Mouse (Mus musculus) limb, embryonic 11.5 days (tissue): ENCODE data around the gene Rps5. TPM values are rescaled to one million over a fixed set of nuclear protein-coding genes. Genes with fewer than 3 reads are reported as not detected.
"Not testable (repeated sequence)": the region's sequence is repeated elsewhere in the genome, so short reads cannot be mapped to it uniquely, and the experiment has no call there.

ENCODE experiments used
- ATAC-seq: fragments of 200-750 bp; cut with Nextera tagmentation; 2 replicates; pipeline ENCODE4 v1.8.0; 2017; ENCODE audit warnings: low read depth; ENCODE audit not compliant: insufficient number of reproducible peaks, low FRiP score, low TSS enrichment
- DNase-seq: peaks from one replicate; pipeline ENCODE4 v3.0.0-alpha.2; 2015; ENCODE audit warnings: low spot score
- H3K27ac ChIP-seq: fragments of 300-500 bp; sonication (generic); replicated peaks from 2 replicates; pipeline ENCODE4 v1.5.1; 2014; ENCODE audit warnings: low read depth, mild to moderate bottlenecking, low read length
- H3K27me3 ChIP-seq: fragments of 300-500 bp; sonication (generic); 2 replicates; pipeline ENCODE4 v1.6.1; 2014; ENCODE audit warnings: mild to moderate bottlenecking, low read length, mixed read lengths; ENCODE audit not compliant: control insufficient read depth, insufficient read depth
- H3K36me3 ChIP-seq: fragments of 300-500 bp; sonication (generic); 2 replicates; pipeline ENCODE4 v1.6.1; 2014; ENCODE audit warnings: mild to moderate bottlenecking, low read length, moderate library complexity, mixed read lengths; ENCODE audit not compliant: control insufficient read depth, insufficient read depth
- H3K4me1 ChIP-seq: fragments of 300-500 bp; sonication (generic); 2 replicates; pipeline ENCODE4 v1.6.1; 2014; ENCODE audit warnings: low read length, mixed read lengths; ENCODE audit not compliant: control insufficient read depth, insufficient read depth
- H3K4me2 ChIP-seq: fragments of 300-500 bp; sonication (generic); 2 replicates; pipeline ENCODE4 v1.6.1; 2014; ENCODE audit warnings: low read depth, mild to moderate bottlenecking, moderate library complexity; ENCODE audit not compliant: severe bottlenecking
- H3K4me3 ChIP-seq: fragments of 300-500 bp; sonication (generic); 2 replicates; pipeline ENCODE4 v1.5.1; 2014; ENCODE audit warnings: low read depth, low read length
- H3K9ac ChIP-seq: fragments of 300-500 bp; sonication (generic); 2 replicates; pipeline ENCODE4 v1.6.1; 2014; ENCODE audit warnings: mild to moderate bottlenecking, low read length
- H3K9me3 ChIP-seq: fragments of 300-500 bp; sonication (generic); 2 replicates; pipeline ENCODE4 v1.6.1; 2016; ENCODE audit warnings: low read length; ENCODE audit not compliant: control insufficient read depth
- WGBS: fragments of 180-500 bp; shearing (Covaris S2); extraction: QIAGEN DNeasy Blood & Tissue Kit; methylation state at CpG from one replicate; pipeline ENCODE4 v1.1.7; 2014; 5-methylcytosine and 5-hydroxymethylcytosine counted together
- polyA plus RNA-seq: library from polyadenylated mRNA; unstranded; fragments of >200 nt; fragmentation: Nextera tagmentation; extraction: Ambion mirVana; gene quantifications from 2 replicates; pipeline ENCODE4 v1.2.1, GENCODE M21; 2014

The Rps5 gene
- 1,067 and 1,071 TPM in 2 replicates for polyA plus RNA-seq

DNA sequence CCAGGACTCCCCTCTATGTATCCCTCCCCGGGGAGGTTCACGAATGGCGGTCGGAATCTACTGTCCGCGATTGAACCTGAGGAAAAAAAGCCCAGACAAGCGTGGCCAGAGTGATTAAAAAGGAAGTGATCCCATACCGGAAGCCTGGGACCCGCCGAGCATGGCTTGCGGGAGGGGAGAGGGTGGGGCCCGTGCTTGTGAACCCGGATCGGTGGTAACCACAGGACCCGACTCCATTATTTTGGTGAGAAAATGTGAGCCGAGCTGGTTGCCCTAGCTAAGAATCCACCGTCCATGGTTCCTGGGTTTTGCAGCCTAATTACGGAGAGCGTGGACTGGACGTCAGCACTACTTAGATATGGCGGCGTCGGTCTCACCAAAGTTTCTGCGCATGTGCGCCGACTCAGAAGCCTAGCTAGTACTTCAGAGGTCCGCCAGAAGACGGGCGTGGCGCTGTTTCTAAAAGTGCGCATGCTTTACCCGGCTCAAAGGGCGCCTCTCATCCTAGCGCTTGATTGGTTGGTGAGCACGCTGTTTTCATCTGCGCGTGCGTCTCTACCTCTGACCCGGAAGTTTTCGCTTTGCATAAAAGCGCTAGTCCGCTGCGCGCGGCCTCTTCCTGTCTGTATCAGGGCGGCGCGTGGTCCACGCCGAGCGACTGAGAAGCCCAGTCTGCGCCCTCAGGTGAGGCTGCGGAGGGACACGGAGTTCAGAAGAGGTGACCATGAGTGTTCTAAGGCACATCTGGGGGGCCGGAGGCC is at the start of gene Rps5:
Gene Rps5 (plus strand): TSS at position 586 of the 761 bp plus-strand sequence.
- H3K27ac ChIP-seq: peak within 1 kb of the TSS; percentile 91
- peak within 1 kb of the TSS; percentile 95 for H3K4me2 ChIP-seq
- WGBS: under 1% methylated on average over 55 of the region's 55 CpGs
- H3K27me3 ChIP-seq: peaks cover 5% of the 10 kb centered on the region; the same call in 1 of the 2 replicates
- DNase-seq (peak; percentile 98), ATAC-seq (peak; percentile 98)
- peaks cover 20% of the 10 kb centered on the region for H3K36me3 ChIP-seq
- peak within 1 kb of the TSS; percentile 93 for H3K9ac ChIP-seq
- peak within 1 kb of the TSS; percentile 93 for H3K4me3 ChIP-seq
- H3K4me1 ChIP-seq: peaks cover 9% of the 10 kb centered on the region
- H3K9me3 ChIP-seq: no peaks in the 10 kb centered on the region

DNA sequence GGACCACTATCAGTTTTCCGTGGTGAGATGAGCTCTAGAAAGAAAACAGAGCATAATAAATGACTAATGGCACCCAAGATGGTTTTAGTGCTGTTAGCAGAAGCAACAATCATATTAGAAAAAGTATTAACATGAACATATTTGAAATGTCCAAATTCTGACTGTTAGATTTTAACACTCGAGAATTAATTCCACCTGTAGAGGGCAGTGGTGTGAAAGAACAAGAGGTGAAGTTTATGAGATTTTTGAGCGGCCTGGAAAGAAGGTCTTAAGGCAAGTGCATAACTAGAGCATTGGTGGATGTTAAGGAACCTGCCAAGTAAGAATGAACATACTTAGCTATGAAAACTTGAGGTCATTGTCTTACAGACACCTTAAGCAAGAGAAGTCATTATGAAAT is 47.8 kb upstream of the Rps5 start:
- ATAC-seq: no peak
- no peaks in the 10 kb centered on the region for H3K36me3 ChIP-seq
- H3K4me3 ChIP-seq: no peak overlapping the region
- H3K4me2 ChIP-seq: no peak overlapping the region
- 22% methylated on average over 3 of the region's 3 CpGs for WGBS
- no peak for DNase-seq
- no peak overlapping the region for H3K9ac ChIP-seq
- H3K27me3 ChIP-seq: no peaks in the 10 kb centered on the region
- no peak overlapping the region for H3K27ac ChIP-seq
- H3K4me1 ChIP-seq: no peaks in the 10 kb centered on the region
- peaks cover under 1% of the 10 kb centered on the region for H3K9me3 ChIP-seq

DNA sequence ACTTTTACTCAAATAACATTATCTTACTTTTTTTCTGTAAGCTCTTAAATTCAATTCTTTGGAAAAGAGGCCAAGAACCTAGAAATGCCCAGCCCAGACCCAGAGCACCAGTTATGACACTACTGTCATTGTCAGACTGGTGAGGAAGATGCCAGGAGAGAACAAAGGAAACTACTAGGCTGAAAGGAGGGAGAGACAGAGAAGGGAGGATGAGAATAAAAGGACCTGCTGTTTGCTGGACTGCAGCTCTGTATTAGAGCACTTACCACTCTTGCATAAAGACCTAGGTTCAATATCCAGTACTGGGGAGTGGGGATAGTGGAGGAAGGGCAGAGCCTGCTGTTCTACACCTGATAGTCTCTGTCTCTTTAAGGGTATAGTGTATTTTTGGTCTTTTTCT is 42.1 kb upstream of the Rps5 start:
- ATAC-seq (no peak), DNase-seq (no peak)
- Histone ChIP-seq H3K4me3 (no peak overlapping the region), H3K9me3 (no peaks in the 10 kb centered on the region), H3K9ac (no peak overlapping the region), H3K36me3 (no peaks in the 10 kb centered on the region), H3K27me3 (no peaks in the 10 kb centered on the region), H3K4me2 (no peak overlapping the region), H3K4me1 (no peaks in the 10 kb centered on the region), H3K27ac (no peak overlapping the region)

DNA sequence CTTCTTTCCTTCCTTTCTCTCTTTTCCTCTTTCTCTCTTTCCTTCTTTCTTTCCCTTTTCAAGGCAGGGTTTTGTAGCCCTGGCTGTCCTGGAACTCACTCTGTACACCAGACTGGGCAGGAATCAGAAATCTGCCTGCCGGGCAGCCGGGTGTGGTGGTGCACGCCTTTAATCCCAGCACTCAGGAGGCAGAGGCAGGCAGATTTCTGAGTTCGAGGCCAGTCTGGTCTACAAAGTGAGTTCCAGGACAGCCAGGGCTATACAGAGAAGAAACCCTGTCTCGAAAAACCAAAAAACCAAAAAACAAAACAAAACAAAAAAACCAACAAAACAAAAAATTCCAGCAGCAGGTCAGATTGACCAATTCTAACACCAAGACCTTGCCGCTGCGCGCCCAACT is 41.6 kb upstream of the Rps5 start:
- 43% methylated on average over 8 of the region's 8 CpGs for WGBS
- H3K9me3 ChIP-seq, H3K27ac ChIP-seq, H3K4me1 ChIP-seq, H3K27me3 ChIP-seq, H3K36me3 ChIP-seq, DNase-seq, H3K9ac ChIP-seq: not testable (repeated sequence)
- peak overlapping the region; percentile 74 for H3K4me3 ChIP-seq
- peak overlapping the region; percentile 73 for H3K4me2 ChIP-seq
- ATAC-seq: peak; percentile 7; the same call in 1 of the 2 replicates

DNA sequence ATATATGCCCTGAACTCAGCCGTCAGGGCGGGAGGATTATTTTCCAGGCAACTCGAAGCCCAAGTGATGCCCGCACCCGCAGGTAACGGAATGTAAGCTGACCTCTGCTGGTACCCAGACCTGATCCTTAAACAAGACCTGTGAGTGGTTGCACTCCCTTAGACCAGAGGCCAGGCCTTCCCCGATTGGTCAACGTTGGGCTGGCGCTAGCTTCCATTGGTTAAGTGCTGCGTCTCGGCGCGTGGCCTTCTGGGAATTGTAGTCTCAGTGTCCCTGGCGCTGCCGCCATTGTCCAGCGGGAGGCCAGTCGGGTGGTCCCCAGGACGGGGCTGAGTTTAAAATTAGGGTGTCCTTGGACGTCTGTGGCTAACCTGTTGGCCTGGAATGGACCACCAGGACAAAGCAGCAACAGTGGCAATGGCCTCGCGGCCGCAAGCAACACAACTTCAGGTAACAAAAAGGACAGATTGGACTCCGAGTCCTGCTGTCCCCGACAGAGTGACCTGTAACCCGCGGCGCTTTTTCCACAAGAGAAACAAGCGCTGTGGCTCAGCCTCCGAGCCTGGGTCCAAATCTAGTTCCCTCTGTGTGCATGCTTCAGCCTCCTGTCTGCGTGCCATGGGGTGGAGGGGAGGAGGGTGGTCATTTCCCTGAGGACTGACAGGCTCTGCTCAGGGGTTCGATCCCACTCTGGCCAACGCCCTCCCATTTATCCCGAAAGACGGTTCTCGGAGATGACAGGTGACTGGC is 41.0 kb upstream of the Rps5 start, which contains the start of gene Zfp128:
Gene Zfp128 (plus strand): TSS at position 267 of the 750 bp plus-strand sequence.
- Histone ChIP-seq H3K9me3 (no peaks in the 10 kb centered on the region), H3K4me3 (peak within 1 kb of the TSS; percentile 74), H3K4me2 (peak within 1 kb of the TSS; percentile 73), H3K27me3 (no peaks in the 10 kb centered on the region), H3K4me1 (no peaks in the 10 kb centered on the region), H3K9ac (peak within 1 kb of the TSS; percentile 91), H3K36me3 (no peaks in the 10 kb centered on the region; the same call in 1 of the 2 replicates), H3K27ac (no peak within 1 kb of the TSS)
- peak; percentile 96 for DNase-seq
- 3% methylated on average over 35 of the region's 35 CpGs for WGBS
- ATAC-seq: peak; percentile 100

DNA sequence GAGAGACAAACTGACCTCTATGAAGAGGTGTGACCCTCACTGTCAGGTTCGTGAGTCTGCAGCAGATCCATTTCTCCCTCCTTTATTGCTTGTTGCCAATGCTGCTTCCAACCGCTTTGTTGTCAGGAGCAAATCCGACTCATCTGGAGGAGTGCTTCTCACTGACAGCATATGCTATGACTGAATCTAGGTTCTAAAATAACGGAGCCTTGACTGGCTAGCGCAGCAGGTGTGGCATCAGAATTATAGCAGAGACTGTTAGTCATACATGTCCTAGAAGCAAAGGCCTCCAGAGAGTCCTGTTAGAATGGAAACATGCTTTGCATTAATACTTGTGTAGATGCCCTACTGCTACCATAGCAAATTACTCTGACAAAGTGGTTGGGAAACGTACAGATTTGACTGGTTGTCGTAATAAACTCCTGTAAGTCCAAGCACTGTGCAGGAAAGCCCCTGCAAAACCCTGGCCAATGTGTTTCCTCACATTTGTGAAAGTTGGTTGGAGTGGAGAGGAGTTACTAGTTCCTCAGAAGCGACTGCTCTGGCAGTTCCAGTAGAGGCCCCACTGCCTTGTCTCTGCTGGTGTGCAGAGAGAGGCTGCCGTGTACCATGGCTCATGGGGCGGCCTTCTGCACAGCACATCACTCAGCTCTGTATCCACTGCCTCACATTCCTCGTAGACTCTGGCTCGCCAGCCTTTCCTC is 35.4 kb upstream of the Rps5 start:
- H3K27ac ChIP-seq: no peak overlapping the region
- no peak for DNase-seq
- no peaks in the 10 kb centered on the region for H3K9me3 ChIP-seq
- no peak overlapping the region for H3K4me2 ChIP-seq
- H3K4me3 ChIP-seq: no peak overlapping the region
- H3K27me3 ChIP-seq: no peaks in the 10 kb centered on the region
- no peak overlapping the region for H3K9ac ChIP-seq
- no peaks in the 10 kb centered on the region for H3K4me1 ChIP-seq
- H3K36me3 ChIP-seq: peaks cover 26% of the 10 kb centered on the region
- 90% methylated on average over 12 of the region's 12 CpGs for WGBS
- ATAC-seq: no peak

DNA sequence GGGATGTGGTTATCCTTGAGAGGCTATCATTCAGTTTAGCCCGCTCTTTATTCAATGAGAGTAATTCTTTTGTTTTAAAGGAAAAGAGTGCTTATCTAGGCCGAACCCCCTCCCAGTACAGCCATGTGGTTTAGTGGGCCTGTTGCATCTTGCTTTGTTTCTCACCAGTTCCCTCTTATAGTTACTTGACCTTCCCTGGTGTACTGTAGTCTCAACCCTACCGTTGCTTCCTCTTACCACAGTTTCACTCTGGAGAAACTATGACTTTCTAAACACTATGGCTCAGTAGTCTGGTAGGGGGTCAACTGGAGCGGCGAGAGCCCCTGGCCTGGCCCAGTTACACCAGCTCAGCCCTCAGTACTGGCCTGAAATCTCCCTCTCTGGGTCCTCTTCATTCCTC is 34.5 kb upstream of the Rps5 start:
- peaks cover 27% of the 10 kb centered on the region for H3K36me3 ChIP-seq
- H3K9me3 ChIP-seq: no peaks in the 10 kb centered on the region
- DNase-seq: no peak
- H3K27me3 ChIP-seq: no peaks in the 10 kb centered on the region
- no peak overlapping the region for H3K27ac ChIP-seq
- no peak overlapping the region for H3K9ac ChIP-seq
- no peak overlapping the region for H3K4me2 ChIP-seq
- 96% methylated on average over 5 of the region's 5 CpGs for WGBS
- H3K4me3 ChIP-seq: no peak overlapping the region
- no peak for ATAC-seq
- H3K4me1 ChIP-seq: no peaks in the 10 kb centered on the region

DNA sequence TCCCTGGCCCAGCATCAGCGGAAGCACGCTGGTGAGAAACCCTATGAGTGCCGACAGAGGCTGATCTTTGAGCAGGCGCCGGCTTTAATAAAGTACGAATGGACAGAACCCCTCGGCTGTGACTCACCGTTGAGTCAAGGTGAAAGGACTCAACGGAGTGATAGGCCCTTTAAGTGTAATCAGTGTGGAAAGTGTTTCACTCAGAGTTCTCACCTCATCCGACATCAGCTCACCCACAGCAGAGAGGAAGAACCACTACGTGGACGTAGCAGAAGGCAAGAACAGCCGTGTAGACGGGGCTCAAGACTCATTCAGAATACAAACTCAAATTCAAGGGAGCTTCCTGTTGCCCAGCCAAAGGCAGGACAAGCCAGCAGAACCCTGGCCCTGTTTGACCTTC is 31.2 kb upstream of the Rps5 start:
- Histone ChIP-seq H3K4me1 (no peaks in the 10 kb centered on the region), H3K27ac (no peak overlapping the region), H3K9ac (no peak overlapping the region), H3K4me3 (no peak overlapping the region), H3K4me2 (no peak overlapping the region), H3K36me3 (peaks cover 27% of the 10 kb centered on the region), H3K27me3 (no peaks in the 10 kb centered on the region), H3K9me3 (no peaks in the 10 kb centered on the region)
- DNase-seq: no peak
- no peak for ATAC-seq
- WGBS: 92% methylated on average over 14 of the region's 14 CpGs
